Mouse (Mus musculus) layer of hippocampus, adult 8-10 months (tissue): ENCODE results near the gene Catsper2. TPM values are rescaled to one million over a fixed set of nuclear protein-coding genes. Genes with fewer than 3 reads are reported as not detected.

Source experiments
- DNase-seq, 2 experiments: peaks; one replicate each; pipeline ENCODE4 v3.0.0; 2022; ENCODE audit warnings: low spot score in 2 of 2
- microRNA-seq, 2 experiments: library from miRNA; unstranded; fragments of <30 nt; microRNA quantifications; one replicate each; pipeline ENCODE4 v1.2.0; 2022
- total RNA-seq, 4 experiments: library from RNA; stranded (reverse); gene quantifications; 2 replicates each; pipeline ENCODE4 v1.2.4; 2022

Catsper2 gene
- total RNA-seq, 4 experiments from 2014 or later = 4.5 to 6.9 (median 5.3) TPM

DNA sequence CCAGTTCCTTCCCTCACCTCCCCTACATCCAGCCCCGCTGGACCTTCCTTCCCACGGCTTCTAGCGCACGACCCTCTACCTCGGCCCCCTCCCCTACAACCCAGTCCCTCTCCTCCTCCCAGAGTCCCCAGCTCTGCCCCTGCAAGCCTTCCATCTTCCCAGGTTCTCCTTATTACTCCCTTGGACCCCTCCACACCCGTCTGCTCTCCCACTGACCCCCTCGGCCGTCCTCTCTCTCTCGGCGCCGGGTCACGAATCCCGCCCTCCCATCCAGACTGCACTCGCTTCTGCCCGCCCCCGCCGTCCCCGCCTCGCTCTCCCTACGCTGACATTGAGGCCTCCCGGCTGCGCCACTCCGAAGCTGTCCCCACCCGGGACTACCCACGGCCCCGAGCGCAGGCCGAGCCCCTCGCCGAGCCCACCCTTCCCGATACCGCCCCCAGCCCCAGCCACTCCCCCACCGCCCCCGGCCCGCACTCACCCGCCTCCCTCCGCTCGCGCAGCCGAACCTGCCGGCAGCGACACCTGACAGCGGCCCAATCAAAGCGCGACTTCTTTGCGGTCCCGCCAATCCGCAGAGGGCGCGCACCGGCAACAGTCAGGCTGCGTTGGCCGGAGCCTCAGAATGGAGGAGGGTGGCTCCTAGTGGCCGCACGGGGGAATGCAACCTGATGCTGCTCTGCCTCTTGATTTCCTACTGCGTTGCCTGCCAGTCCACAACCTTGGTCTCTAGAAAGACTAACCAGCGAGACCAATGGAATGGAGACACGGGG is 58.6 kb downstream of the Catsper2 start, which contains the start of gene Ppip5k1:
Gene Ppip5k1 (minus strand): TSS at position 577 of the 773 bp plus-strand sequence.
- DNase-seq = peak; percentile 96 to 99

DNA sequence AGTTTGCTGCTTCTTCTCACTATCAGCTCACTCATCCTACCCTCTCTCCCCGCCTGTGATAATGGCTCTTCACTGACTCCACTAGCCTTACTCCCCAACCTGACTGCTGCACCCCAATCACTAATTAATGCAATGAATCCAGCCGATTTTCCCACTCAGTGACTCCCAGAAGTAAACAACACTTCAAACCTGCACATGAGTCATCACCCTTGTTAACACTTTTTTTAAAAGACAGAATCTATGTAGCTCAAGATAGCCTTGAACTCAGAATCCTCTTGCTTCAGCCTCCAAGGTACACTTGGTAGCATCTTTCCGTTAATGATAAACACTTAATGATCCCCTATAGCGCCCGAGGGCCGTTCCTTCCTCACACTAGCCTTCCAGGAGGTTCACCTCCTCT is 59.2 kb downstream of the Catsper2 start:
- DNase-seq = no peak

DNA sequence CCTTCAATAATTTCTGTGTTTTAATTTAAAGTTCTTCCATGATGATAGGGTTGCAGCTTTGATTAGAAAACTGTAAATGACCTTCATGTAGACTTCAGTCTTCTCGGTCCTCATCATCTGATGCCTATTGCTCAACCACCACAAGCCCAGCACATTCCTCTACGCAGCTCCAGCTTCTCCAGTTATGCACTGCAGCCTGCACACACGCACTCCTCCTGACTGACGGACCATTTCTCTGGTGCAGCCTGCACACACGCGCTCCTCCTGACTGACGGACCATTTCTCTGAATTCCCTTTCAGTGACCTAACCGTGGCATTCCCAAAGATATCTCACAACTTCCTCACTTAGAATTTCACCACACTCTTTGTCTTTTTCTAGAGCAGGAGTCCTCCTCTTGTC is 60.4 kb downstream of the Catsper2 start:
- no peak for DNase-seq

Small RNAs within 50 kb of the gene (microRNA-seq; reads per million reads assigned to microRNA genes)
- gene Gm22953 = 0 to 0.96 reads per million in 2 experiments

Other genes starting within 250 kb of the Catsper2 start
- gene Tubgcp4, start 243.1 kb downstream of the Catsper2 start, total RNA-seq = 10 to 100 TPM; 32.3 to 47.9 (median 41.5) TPM
- gene Zscan29, start 242.7 kb downstream of the Catsper2 start, total RNA-seq = 1 to 10 TPM; 7.1 to 8.1 (median 7.7) TPM
- 100 to 1,000 TPM; 144 to 183 (median 161) TPM for gene Trp53bp1, start 142.4 kb downstream of the Catsper2 start, total RNA-seq
- gene Map1a, start 124.2 kb downstream of the Catsper2 start, total RNA-seq = 100 to 1,000 TPM; 585 to 644 (median 617) TPM
- 100 to 1,000 TPM; 100 to 132 (median 118) TPM for gene Ppip5k1, start 58.4 kb downstream of the Catsper2 start, total RNA-seq
- gene Ckmt1, start 56.1 kb downstream of the Catsper2 start, total RNA-seq = 100 to 1,000 TPM; 386 to 462 (median 428) TPM
- 1 to 10 TPM in 1 of 4 experiments, under 1 TPM in 3; 0.56 to 1.0 (median 0.75) TPM for gene Strc, start 26.6 kb downstream of the Catsper2 start, total RNA-seq
- 100 to 1,000 TPM; 168 to 236 (median 196) TPM for gene Pdia3, start within 50 bp of the Catsper2 start, total RNA-seq
- not detected for gene Ell3, start 30.5 kb upstream of the Catsper2 start, total RNA-seq
- gene Serf2, start 35.4 kb upstream of the Catsper2 start, total RNA-seq = 100 to 1,000 TPM; 111 to 162 (median 132) TPM
- gene Hypk, start 39.5 kb upstream of the Catsper2 start, total RNA-seq = 10 to 100 TPM; 16.2 to 22.7 (median 17.0) TPM
- gene Serinc4, start 43.0 kb upstream of the Catsper2 start, total RNA-seq = under 1 TPM in 3 of 4 experiments, not detected in 1; 0.25 to 0.74 (median 0.36) TPM
- 10 to 100 TPM; 40.8 to 46.2 (median 43.9) TPM for gene Mfap1b, start 60.3 kb upstream of the Catsper2 start, total RNA-seq
- gene Mfap1a, start 92.9 kb upstream of the Catsper2 start, total RNA-seq = 10 to 100 TPM; 29.3 to 31.4 (median 30.5) TPM
- gene Wdr76, start 92.9 kb upstream of the Catsper2 start, total RNA-seq = 1 to 10 TPM; 3.0 to 4.5 (median 3.7) TPM